Mouse (Mus musculus): ENCODE results near the gene Agrp. TPM values are rescaled to one million over a fixed set of nuclear protein-coding genes. Genes with fewer than 3 reads are reported as not detected.
A peak's percentile ranks its signal among the peaks of the same experiment; 100 is the strongest.

The Agrp gene
- polyA plus RNA-seq, 1 experiment from 2014 or later = 0.75 TPM

DNA sequence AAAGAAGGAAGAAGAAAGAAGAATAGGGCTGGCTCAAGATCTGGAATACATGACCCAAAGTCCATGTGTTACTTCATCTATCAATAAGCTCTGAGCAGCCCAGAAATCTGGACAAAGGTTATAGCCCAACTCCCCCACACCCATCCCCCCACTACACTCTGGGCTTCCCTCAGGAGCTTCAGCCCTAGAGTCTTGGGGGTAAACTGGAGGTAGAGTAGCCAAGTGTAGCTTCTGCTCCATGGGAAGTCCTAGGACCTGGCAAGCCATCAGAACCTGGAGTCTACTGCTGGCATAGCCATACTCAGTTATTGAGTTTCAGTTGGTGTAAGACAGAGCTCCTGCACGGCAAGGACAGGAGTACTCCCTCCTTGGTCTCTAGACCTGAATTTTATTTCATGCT lies 87.7 kb downstream of the Agrp start:
- Histone ChIP-seq H3K4me3 (ENCODE audit: low read depth, low read length) (no peak overlapping the region), H3K36me3 (ENCODE audit: insufficient read depth, low read length) (no peaks in the 10 kb centered on the region), H3K27ac (ENCODE audit: low read length) (no peak overlapping the region), H3K9ac (replicated peaks; ENCODE audit: low read depth) (no peak overlapping the region), H3K27me3 (replicated peaks; ENCODE audit: insufficient read depth, low read length) (no peaks in the 10 kb centered on the region), H3K9me3 (ENCODE audit: low read length) (no peaks in the 10 kb centered on the region), H3K4me2 (replicated peaks; ENCODE audit: low read depth, low read length) (no peak overlapping the region), H3K4me1 (ENCODE audit: insufficient read depth, low read depth, low read length) (peaks cover 18% of the 10 kb centered on the region)
- WGBS = 94% methylated on average over 1 of the region's 1 CpGs
- ATAC-seq (no peak), DNase-seq (ENCODE audit: low spot score) (no peak)
- TF ChIP-seq EP300 (IDR thresholded peaks at IDR 0.05) (no peak), CTCF (IDR thresholded peaks at IDR 0.05) (no peak)

DNA sequence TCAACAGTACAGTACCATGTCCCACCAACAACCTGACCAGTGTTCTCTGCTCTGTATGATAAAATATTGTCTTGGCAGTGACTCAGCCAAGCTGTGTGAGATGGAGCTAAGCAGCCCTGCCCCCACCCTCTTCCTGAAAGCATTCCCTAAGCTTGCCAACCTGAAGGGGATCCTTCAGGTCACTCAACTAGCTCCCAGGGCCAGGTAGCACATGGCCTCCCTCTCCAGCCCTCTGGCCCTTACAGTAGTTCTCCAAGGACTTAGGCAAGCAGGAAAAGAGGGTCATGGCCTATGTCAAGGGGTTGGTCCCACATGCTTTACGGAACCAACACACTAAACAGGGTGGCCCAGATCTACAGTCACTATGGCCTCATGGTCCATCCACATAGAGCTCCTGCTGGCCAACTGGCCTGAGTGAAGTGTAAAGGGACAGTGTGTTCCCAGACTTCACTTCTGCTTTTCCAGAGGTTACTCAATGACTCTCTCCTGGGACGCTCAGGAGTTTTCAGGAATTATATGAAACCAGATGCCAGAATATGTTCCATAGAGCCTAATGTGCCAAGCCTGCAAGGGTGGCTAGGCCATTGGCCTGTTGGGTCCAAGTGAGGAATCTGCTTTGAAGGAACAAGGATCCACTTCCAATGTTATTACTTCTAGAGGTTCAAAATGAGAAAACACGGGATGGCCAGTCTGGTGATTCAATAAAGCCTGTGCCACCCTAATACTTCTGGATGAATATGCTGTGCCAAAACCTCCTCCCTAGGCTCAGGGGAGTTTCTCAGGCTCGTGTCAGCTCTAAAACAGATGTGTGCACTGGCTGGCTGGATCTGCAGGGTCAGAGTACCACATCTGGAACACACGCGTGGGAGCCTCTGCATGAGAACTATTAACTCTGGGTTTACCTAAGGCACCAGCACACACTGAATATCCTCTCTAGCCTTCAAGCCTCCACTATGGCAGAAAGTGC lies 90.5 kb downstream of the Agrp start:
- H3K27me3 ChIP-seq (replicated peaks; ENCODE audit: insufficient read depth, low read length) = no peaks in the 10 kb centered on the region
- H3K4me1 ChIP-seq (ENCODE audit: insufficient read depth, low read depth, low read length) = peaks cover 18% of the 10 kb centered on the region
- TF ChIP-seq CTCF (IDR thresholded peaks at IDR 0.05) (no peak), EP300 (IDR thresholded peaks at IDR 0.05) (peak; percentile 82)
- H3K9ac ChIP-seq (replicated peaks; ENCODE audit: low read depth) = no peak overlapping the region
- ATAC-seq = peak; percentile 93
- H3K9me3 ChIP-seq (ENCODE audit: low read length) = no peaks in the 10 kb centered on the region
- no peak overlapping the region for H3K4me3 ChIP-seq (ENCODE audit: low read depth, low read length)
- H3K36me3 ChIP-seq (ENCODE audit: insufficient read depth, low read length) = no peaks in the 10 kb centered on the region
- 62% methylated on average over 6 of the region's 6 CpGs for WGBS
- H3K27ac ChIP-seq (ENCODE audit: low read length) = peak overlapping the region; percentile 60
- peak; percentile 90 for DNase-seq (ENCODE audit: low spot score)
- no peak overlapping the region; the same call in 1 of the 2 replicates for H3K4me2 ChIP-seq (replicated peaks; ENCODE audit: low read depth, low read length)

DNA sequence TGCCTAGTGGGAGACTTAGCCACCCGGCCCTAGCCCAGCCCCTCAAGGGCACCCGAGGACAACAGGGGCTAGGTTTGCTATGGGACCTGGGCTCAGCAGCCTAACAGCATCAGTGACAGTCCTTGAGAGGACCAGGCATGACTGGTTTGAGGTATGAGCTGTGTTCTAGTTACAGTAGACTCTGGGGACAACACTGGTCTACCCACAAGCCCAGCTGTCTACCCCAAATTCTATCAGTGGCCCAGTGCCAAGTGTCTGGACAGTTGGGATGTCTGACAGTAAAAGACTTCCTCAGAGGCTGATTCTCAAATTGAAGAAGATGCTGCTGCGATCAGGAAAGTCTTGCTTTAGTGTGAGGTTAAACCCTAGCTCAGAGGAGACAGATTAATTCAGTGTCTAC lies 91.9 kb downstream of the Agrp start:
- WGBS = 78% methylated on average over 3 of the region's 3 CpGs
- TF ChIP-seq CTCF (IDR thresholded peaks at IDR 0.05) (no peak), EP300 (IDR thresholded peaks at IDR 0.05) (no peak)
- ATAC-seq = no peak
- Histone ChIP-seq H3K27ac (ENCODE audit: low read length) (peak overlapping the region; percentile 55), H3K4me1 (ENCODE audit: insufficient read depth, low read depth, low read length) (peaks cover 18% of the 10 kb centered on the region), H3K36me3 (ENCODE audit: insufficient read depth, low read length) (no peaks in the 10 kb centered on the region), H3K27me3 (replicated peaks; ENCODE audit: insufficient read depth, low read length) (no peaks in the 10 kb centered on the region), H3K9me3 (ENCODE audit: low read length) (no peaks in the 10 kb centered on the region), H3K4me2 (replicated peaks; ENCODE audit: low read depth, low read length) (no peak overlapping the region), H3K4me3 (ENCODE audit: low read depth, low read length) (no peak overlapping the region), H3K9ac (replicated peaks; ENCODE audit: low read depth) (no peak overlapping the region)
- DNase-seq (ENCODE audit: low spot score) = no peak

GRCm38 (mm10) chr8:105544544-105545205 lies 92.5 kb downstream of the Agrp start:
- TF ChIP-seq CTCF (IDR thresholded peaks at IDR 0.05) (no peak), EP300 (IDR thresholded peaks at IDR 0.05) (no peak)
- Histone ChIP-seq H3K36me3 (ENCODE audit: insufficient read depth, low read length) (no peaks in the 10 kb centered on the region), H3K9me3 (ENCODE audit: low read length) (no peaks in the 10 kb centered on the region), H3K4me3 (ENCODE audit: low read depth, low read length) (no peak overlapping the region), H3K4me1 (ENCODE audit: insufficient read depth, low read depth, low read length) (peaks cover 18% of the 10 kb centered on the region), H3K27ac (ENCODE audit: low read length) (peak overlapping the region; percentile 55), H3K9ac (replicated peaks; ENCODE audit: low read depth) (no peak overlapping the region), H3K27me3 (replicated peaks; ENCODE audit: insufficient read depth, low read length) (no peaks in the 10 kb centered on the region), H3K4me2 (replicated peaks; ENCODE audit: low read depth, low read length) (no peak overlapping the region)
- DNase-seq (ENCODE audit: low spot score) (peak; percentile 48), ATAC-seq (0 out of 2 replicates have a peak, but pooled peaks have one; percentile 18)
- 48% methylated on average over 7 of the region's 7 CpGs for WGBS

DNA sequence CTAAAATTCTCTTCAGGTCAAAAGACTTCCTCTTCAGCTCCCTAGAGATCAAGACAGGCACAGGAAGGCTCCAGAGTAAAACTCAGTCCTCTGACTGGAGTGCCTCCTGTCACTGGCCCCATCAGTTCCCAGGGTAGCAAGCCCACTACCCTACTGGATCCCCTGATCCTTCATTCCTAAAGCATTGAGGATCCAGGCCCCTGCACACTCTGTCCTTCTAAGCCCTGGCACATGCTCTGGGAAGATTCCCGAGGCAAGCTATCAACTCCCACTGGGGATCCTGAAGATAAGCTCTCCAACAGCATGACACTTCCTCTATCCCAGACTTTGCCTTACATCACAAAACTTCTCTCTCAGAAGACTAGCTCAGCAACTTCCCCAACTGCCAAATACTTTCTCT lies 93.5 kb downstream of the Agrp start:
- Histone ChIP-seq H3K27me3 (replicated peaks; ENCODE audit: insufficient read depth, low read length) (no peaks in the 10 kb centered on the region), H3K27ac (ENCODE audit: low read length) (peak overlapping the region; percentile 38; the same call in 1 of the 2 replicates), H3K9me3 (ENCODE audit: low read length) (no peaks in the 10 kb centered on the region), H3K36me3 (ENCODE audit: insufficient read depth, low read length) (peaks cover 3% of the 10 kb centered on the region; the same call in 1 of the 2 replicates), H3K9ac (replicated peaks; ENCODE audit: low read depth) (no peak overlapping the region), H3K4me2 (replicated peaks; ENCODE audit: low read depth, low read length) (no peak overlapping the region), H3K4me1 (ENCODE audit: insufficient read depth, low read depth, low read length) (peaks cover 18% of the 10 kb centered on the region), H3K4me3 (ENCODE audit: low read depth, low read length) (no peak overlapping the region)
- ATAC-seq = no peak
- peak; percentile 27 for DNase-seq (ENCODE audit: low spot score)
- 15% methylated on average over 1 of the region's 1 CpGs for WGBS
- TF ChIP-seq CTCF (IDR thresholded peaks at IDR 0.05) (no peak), EP300 (IDR thresholded peaks at IDR 0.05) (no peak)

- H3K9me3 ChIP-seq (ENCODE audit: low read length) = no peaks in the 10 kb centered on the region
- 90% methylated on average over 2 of the region's 2 CpGs for WGBS
- TF ChIP-seq EP300 (IDR thresholded peaks at IDR 0.05) (no peak), CTCF (IDR thresholded peaks at IDR 0.05) (no peak)
These were observed 94.4 kb downstream of the Agrp start for GRCm38 (mm10) chr8:105542808-105543207.

More at GRCm38 (mm10) chr8:105542808-105543207, 94.4 kb downstream of the Agrp start:
- Histone ChIP-seq H3K4me1 (ENCODE audit: insufficient read depth, low read depth, low read length) (peaks cover 18% of the 10 kb centered on the region), H3K4me2 (replicated peaks; ENCODE audit: low read depth, low read length) (no peak overlapping the region), H3K4me3 (ENCODE audit: low read depth, low read length) (no peak overlapping the region), H3K36me3 (ENCODE audit: insufficient read depth, low read length) (peaks cover 11% of the 10 kb centered on the region; the same call in 1 of the 2 replicates), H3K27me3 (replicated peaks; ENCODE audit: insufficient read depth, low read length) (no peaks in the 10 kb centered on the region), H3K9ac (replicated peaks; ENCODE audit: low read depth) (no peak overlapping the region), H3K27ac (ENCODE audit: low read length) (no peak overlapping the region)
- DNase-seq (ENCODE audit: low spot score) (no peak), ATAC-seq (no peak)
